8 mouse cellular contexts compared by ENCODE assay signal in genomic region chr9:44336513-44336912, GRCm38 (mm10). TPM values are rescaled to one million over a fixed set of nuclear protein-coding genes. Genes with fewer than 3 reads are reported as not detected.
A peak's percentile ranks its signal among the peaks of the same experiment; 100 is the strongest.
DNase-seq lines count a peak whose midpoint lies in the region; ATAC-seq and TF ChIP-seq lines count a peak whose summit lies in the region.
"Not testable (repeated sequence)": the region's sequence is repeated elsewhere in the genome, so short reads cannot be mapped to it uniquely, and the experiment has no call there.

No protein-coding gene starts in this region.

- TF ChIP-seq CTCF in olfactory bulb, adult 2 months (IDR thresholded peaks at IDR 0.05; ENCODE audit: insufficient read depth, low read depth, low read length) = not testable (repeated sequence)

- DNase-seq in 3134 (ENCODE audit: extremely low read depth, insufficient read length, low spot score) = peak; percentile 45
- not testable (repeated sequence) for DNase-seq in embryonic facial prominence, embryonic 10.5 days (ENCODE audit: low spot score); hindbrain, embryonic 10.5 days (ENCODE audit: low spot score)
- DNase-seq in midbrain, embryonic 11.5 days (ENCODE audit: low spot score, missing footprints) = peak; percentile 81

- TF ChIP-seq POLR2A in olfactory bulb, adult 2 months (IDR thresholded peaks at IDR 0.05; ENCODE audit: insufficient read depth, low read depth, low read length) = not testable (repeated sequence)

- H3K4me2 ChIP-seq in forebrain, embryonic 13.5 days = peak overlapping the region; percentile 81
- peak overlapping the region; percentile 71 for H3K4me2 ChIP-seq in kidney, embryonic 15.5 days
- peak overlapping the region; percentile 84 for H3K4me2 ChIP-seq in liver, embryonic 12.5 days
- peak overlapping the region; percentile 77 for H3K4me2 ChIP-seq in midbrain, embryonic 11.5 days

- peaks cover 16% of the 10 kb centered on the region for H3K4me1 ChIP-seq in embryonic facial prominence, embryonic 10.5 days
- peaks cover 23% of the 10 kb centered on the region for H3K4me1 ChIP-seq in forebrain, embryonic 13.5 days
- H3K4me1 ChIP-seq in hindbrain, embryonic 10.5 days (replicated peaks) = peaks cover 15% of the 10 kb centered on the region
- peaks cover 22% of the 10 kb centered on the region for H3K4me1 ChIP-seq in kidney, embryonic 15.5 days
- peaks cover 55% of the 10 kb centered on the region for H3K4me1 ChIP-seq in liver, embryonic 12.5 days
- H3K4me1 ChIP-seq in midbrain, embryonic 11.5 days (ENCODE audit: control insufficient read depth, insufficient read depth, low read length) = peaks cover 11% of the 10 kb centered on the region
- not testable (repeated sequence) for H3K4me1 ChIP-seq in olfactory bulb, adult 2 months (ENCODE audit: control insufficient read depth, insufficient read depth, low read length)

- H3K27me3 ChIP-seq in embryonic facial prominence, embryonic 10.5 days (replicated peaks; ENCODE audit: low read depth, poor library complexity, severe bottlenecking); forebrain, embryonic 13.5 days; hindbrain, embryonic 10.5 days (ENCODE audit: insufficient read depth, poor library complexity, severe bottlenecking); kidney, embryonic 15.5 days; liver, embryonic 12.5 days (replicated peaks); midbrain, embryonic 11.5 days (ENCODE audit: control insufficient read depth, insufficient read depth, low read length): not testable (repeated sequence)

- not testable (repeated sequence) for ATAC-seq in forebrain, embryonic 13.5 days; kidney, embryonic 15.5 days (replicated peaks; ENCODE audit: low FRiP score); liver, embryonic 12.5 days; midbrain, embryonic 11.5 days (ENCODE audit: low FRiP score)

- peaks cover 79% of the 10 kb centered on the region for H3K36me3 ChIP-seq in embryonic facial prominence, embryonic 10.5 days (replicated peaks)
- peaks cover 68% of the 10 kb centered on the region for H3K36me3 ChIP-seq in forebrain, embryonic 13.5 days (ENCODE audit: poor library complexity, severe bottlenecking)
- H3K36me3 ChIP-seq in hindbrain, embryonic 10.5 days = peaks cover 77% of the 10 kb centered on the region
- H3K36me3 ChIP-seq in kidney, embryonic 15.5 days = peaks cover 69% of the 10 kb centered on the region
- H3K36me3 ChIP-seq in liver, embryonic 12.5 days = peaks cover 90% of the 10 kb centered on the region
- peaks cover 25% of the 10 kb centered on the region for H3K36me3 ChIP-seq in midbrain, embryonic 11.5 days (ENCODE audit: control insufficient read depth, insufficient read depth, low read length)

- WGBS in embryonic facial prominence, embryonic 10.5 days = 44% methylated on average over 4 of the region's 4 CpGs
- 21% methylated on average over 4 of the region's 4 CpGs for WGBS in forebrain, embryonic 13.5 days
- WGBS in hindbrain, embryonic 10.5 days = 39% methylated on average over 4 of the region's 4 CpGs
- WGBS in kidney, embryonic 15.5 days = 34% methylated on average over 4 of the region's 4 CpGs
- WGBS in liver, embryonic 12.5 days (ENCODE audit: insufficient replicate concordance) = 26% methylated on average over 4 of the region's 4 CpGs
- 37% methylated on average over 4 of the region's 4 CpGs for WGBS in midbrain, embryonic 11.5 days
- WGBS in olfactory bulb, adult 2 months = 28% methylated on average over 4 of the region's 4 CpGs

- peak overlapping the region; percentile 99 for H3K4me3 ChIP-seq in embryonic facial prominence, embryonic 10.5 days
- H3K4me3 ChIP-seq in forebrain, embryonic 13.5 days = peak overlapping the region; percentile 92
- H3K4me3 ChIP-seq in hindbrain, embryonic 10.5 days = peak overlapping the region; percentile 99
- peak overlapping the region; percentile 94 for H3K4me3 ChIP-seq in kidney, embryonic 15.5 days (replicated peaks)
- peak overlapping the region; percentile 93 for H3K4me3 ChIP-seq in liver, embryonic 12.5 days
- H3K4me3 ChIP-seq in midbrain, embryonic 11.5 days (ENCODE audit: low read depth, low read length) = peak overlapping the region; percentile 65
- H3K4me3 ChIP-seq in olfactory bulb, adult 2 months (ENCODE audit: insufficient read depth, low read depth, low read length) = peak overlapping the region; percentile 2; the same call in 1 of the 2 replicates

- H3K9ac ChIP-seq in forebrain, embryonic 13.5 days = peak overlapping the region; percentile 98
- H3K9ac ChIP-seq in kidney, embryonic 15.5 days = peak overlapping the region; percentile 93
- peak overlapping the region; percentile 99 for H3K9ac ChIP-seq in liver, embryonic 12.5 days
- peak overlapping the region; percentile 89 for H3K9ac ChIP-seq in midbrain, embryonic 11.5 days (ENCODE audit: low read length)

- H3K27ac ChIP-seq in embryonic facial prominence, embryonic 10.5 days (replicated peaks) = peak overlapping the region; percentile 1; the same call in 1 of the 2 replicates
- H3K27ac ChIP-seq in forebrain, embryonic 13.5 days; midbrain, embryonic 11.5 days (ENCODE audit: low read depth, low read length); olfactory bulb, adult 2 months (ENCODE audit: insufficient read depth, low read depth, low read length): not testable (repeated sequence)
- H3K27ac ChIP-seq in hindbrain, embryonic 10.5 days = peak overlapping the region; percentile 40; the same call in 1 of the 2 replicates
- peak overlapping the region; percentile 66; the same call in 1 of the 2 replicates for H3K27ac ChIP-seq in kidney, embryonic 15.5 days
- H3K27ac ChIP-seq in liver, embryonic 12.5 days = peak overlapping the region; percentile 100

- not testable (repeated sequence) for H3K9me3 ChIP-seq in embryonic facial prominence, embryonic 10.5 days; forebrain, embryonic 13.5 days (replicated peaks); kidney, embryonic 15.5 days (replicated peaks); liver, embryonic 12.5 days (replicated peaks); midbrain, embryonic 11.5 days (ENCODE audit: control insufficient read depth, low read length)
- peaks cover 11% of the 10 kb centered on the region for H3K9me3 ChIP-seq in hindbrain, embryonic 10.5 days

RNA-seq across cellular contexts. Expression of gene H2afx, which starts 2.0 kb away (rescaled TPM):
- 601 and 615 TPM in 2 replicates for polyA plus RNA-seq in embryonic facial prominence, embryonic 10.5 days (2016; fragmentation: Nextera tagmentation; extraction: Ambion mirVana)
- 393 TPM in 2 replicates for polyA plus RNA-seq in forebrain, embryonic 13.5 days (2015; fragmentation: Nextera tagmentation; extraction: Ambion mirVana)
- 548 and 554 TPM in 2 replicates for polyA plus RNA-seq in hindbrain, embryonic 10.5 days (2016; fragmentation: Nextera tagmentation; extraction: Ambion mirVana)
- polyA plus RNA-seq in kidney, embryonic 15.5 days (2015; fragmentation: Nextera tagmentation; extraction: Ambion mirVana) = 390 and 426 TPM in 2 replicates
- polyA plus RNA-seq in liver, embryonic 12.5 days (2016; fragmentation: Nextera tagmentation; extraction: Ambion mirVana) = 233 and 239 TPM in 2 replicates
- 355 and 377 TPM in 2 replicates for polyA plus RNA-seq in midbrain, embryonic 11.5 days (2014; fragmentation: Nextera tagmentation; extraction: Ambion mirVana)
- not detected in 2 replicates for polyA plus RNA-seq in olfactory bulb, adult 2 months (2012; ENCODE audit: insufficient read depth, insufficient read length, low replicate concordance, missing spikeins)

RNA-seq across cellular contexts. Expression of gene Hmbs, which starts 7.5 kb away (rescaled TPM):
- 167 and 175 TPM in 2 replicates for polyA plus RNA-seq in embryonic facial prominence, embryonic 10.5 days (2016; fragmentation: Nextera tagmentation; extraction: Ambion mirVana)
- 91.6 and 92.2 TPM in 2 replicates for polyA plus RNA-seq in forebrain, embryonic 13.5 days (2015; fragmentation: Nextera tagmentation; extraction: Ambion mirVana)
- polyA plus RNA-seq in hindbrain, embryonic 10.5 days (2016; fragmentation: Nextera tagmentation; extraction: Ambion mirVana) = 155 and 184 TPM in 2 replicates
- polyA plus RNA-seq in kidney, embryonic 15.5 days (2015; fragmentation: Nextera tagmentation; extraction: Ambion mirVana) = 126 and 145 TPM in 2 replicates
- 1,354 and 1,355 TPM in 2 replicates for polyA plus RNA-seq in liver, embryonic 12.5 days (2016; fragmentation: Nextera tagmentation; extraction: Ambion mirVana)
- 147 and 158 TPM in 2 replicates for polyA plus RNA-seq in midbrain, embryonic 11.5 days (2014; fragmentation: Nextera tagmentation; extraction: Ambion mirVana)
- not detected in 2 replicates for polyA plus RNA-seq in olfactory bulb, adult 2 months (2012; ENCODE audit: insufficient read depth, insufficient read length, low replicate concordance, missing spikeins)

RNA-seq across cellular contexts. Expression of gene Dpagt1, which starts 10.7 kb away (rescaled TPM):
- polyA plus RNA-seq in embryonic facial prominence, embryonic 10.5 days (2016; fragmentation: Nextera tagmentation; extraction: Ambion mirVana) = 53.8 and 53.9 TPM in 2 replicates
- 36.8 and 40.1 TPM in 2 replicates for polyA plus RNA-seq in forebrain, embryonic 13.5 days (2015; fragmentation: Nextera tagmentation; extraction: Ambion mirVana)
- polyA plus RNA-seq in hindbrain, embryonic 10.5 days (2016; fragmentation: Nextera tagmentation; extraction: Ambion mirVana) = 46.2 and 46.7 TPM in 2 replicates
- 41.7 and 46.7 TPM in 2 replicates for polyA plus RNA-seq in kidney, embryonic 15.5 days (2015; fragmentation: Nextera tagmentation; extraction: Ambion mirVana)
- polyA plus RNA-seq in liver, embryonic 12.5 days (2016; fragmentation: Nextera tagmentation; extraction: Ambion mirVana) = 21.9 and 24.0 TPM in 2 replicates
- 41.8 and 48.9 TPM in 2 replicates for polyA plus RNA-seq in midbrain, embryonic 11.5 days (2014; fragmentation: Nextera tagmentation; extraction: Ambion mirVana)
- 150 TPM in 1 of 2 replicates, not detected in the other for polyA plus RNA-seq in olfactory bulb, adult 2 months (2012; ENCODE audit: insufficient read depth, insufficient read length, low replicate concordance, missing spikeins)

RNA-seq across cellular contexts. Expression of gene C2cd2l, which starts 16.4 kb away (rescaled TPM):
- polyA plus RNA-seq in embryonic facial prominence, embryonic 10.5 days (2016; fragmentation: Nextera tagmentation; extraction: Ambion mirVana) = 6.8 and 7.8 TPM in 2 replicates
- polyA plus RNA-seq in forebrain, embryonic 13.5 days (2015; fragmentation: Nextera tagmentation; extraction: Ambion mirVana) = 14.0 and 19.6 TPM in 2 replicates
- polyA plus RNA-seq in hindbrain, embryonic 10.5 days (2016; fragmentation: Nextera tagmentation; extraction: Ambion mirVana) = 9.8 and 17.5 TPM in 2 replicates
- polyA plus RNA-seq in kidney, embryonic 15.5 days (2015; fragmentation: Nextera tagmentation; extraction: Ambion mirVana) = 6.6 and 8.8 TPM in 2 replicates
- polyA plus RNA-seq in liver, embryonic 12.5 days (2016; fragmentation: Nextera tagmentation; extraction: Ambion mirVana) = 12.3 and 13.0 TPM in 2 replicates
- polyA plus RNA-seq in midbrain, embryonic 11.5 days (2014; fragmentation: Nextera tagmentation; extraction: Ambion mirVana) = 9.8 and 10.4 TPM in 2 replicates
- not detected in 2 replicates for polyA plus RNA-seq in olfactory bulb, adult 2 months (2012; ENCODE audit: insufficient read depth, insufficient read length, low replicate concordance, missing spikeins)

RNA-seq across cellular contexts. Expression of gene Vps11, which starts 25.0 kb away (rescaled TPM):
- polyA plus RNA-seq in embryonic facial prominence, embryonic 10.5 days (2016; fragmentation: Nextera tagmentation; extraction: Ambion mirVana) = 30.7 and 30.9 TPM in 2 replicates
- polyA plus RNA-seq in forebrain, embryonic 13.5 days (2015; fragmentation: Nextera tagmentation; extraction: Ambion mirVana) = 34.9 and 37.9 TPM in 2 replicates
- polyA plus RNA-seq in hindbrain, embryonic 10.5 days (2016; fragmentation: Nextera tagmentation; extraction: Ambion mirVana) = 30.9 and 34.8 TPM in 2 replicates
- 30.4 and 32.9 TPM in 2 replicates for polyA plus RNA-seq in kidney, embryonic 15.5 days (2015; fragmentation: Nextera tagmentation; extraction: Ambion mirVana)
- 17.0 and 19.0 TPM in 2 replicates for polyA plus RNA-seq in liver, embryonic 12.5 days (2016; fragmentation: Nextera tagmentation; extraction: Ambion mirVana)
- 32.0 and 32.4 TPM in 2 replicates for polyA plus RNA-seq in midbrain, embryonic 11.5 days (2014; fragmentation: Nextera tagmentation; extraction: Ambion mirVana)
- not detected in 2 replicates for polyA plus RNA-seq in olfactory bulb, adult 2 months (2012; ENCODE audit: insufficient read depth, insufficient read length, low replicate concordance, missing spikeins)

Comparison
In these comparisons a context has a peak if more than half of its experiments do, and no peak if none do; other contexts are left out.
1. H3K4me3 ChIP-seq: peak in every context shown above with its lines; median percentile 99 in embryonic facial prominence, embryonic 10.5 days; 99 in hindbrain, embryonic 10.5 days; 94 in kidney, embryonic 15.5 days; 93 in liver, embryonic 12.5 days; 92 in forebrain, embryonic 13.5 days; 65 in midbrain, embryonic 11.5 days; 2 in olfactory bulb, adult 2 months.
2. RNA of gene Hmbs, which starts 7.5 kb away (polyA plus RNA-seq): 1,354 to 1,355 TPM in liver, embryonic 12.5 days, 167 to 175 TPM in embryonic facial prominence, embryonic 10.5 days, 155 to 184 TPM in hindbrain, embryonic 10.5 days, 147 to 158 TPM in midbrain, embryonic 11.5 days, 126 to 145 TPM in kidney, embryonic 15.5 days and 91.6 to 92.2 TPM in forebrain, embryonic 13.5 days; not detected in olfactory bulb, adult 2 months; every median in the first group is over 10 times any median in the second.
3. Peak in every context shown above with its lines, with median percentiles within 50 percentile points of each other: H3K4me2 ChIP-seq and H3K9ac ChIP-seq.